In the genomic region with DNA sequence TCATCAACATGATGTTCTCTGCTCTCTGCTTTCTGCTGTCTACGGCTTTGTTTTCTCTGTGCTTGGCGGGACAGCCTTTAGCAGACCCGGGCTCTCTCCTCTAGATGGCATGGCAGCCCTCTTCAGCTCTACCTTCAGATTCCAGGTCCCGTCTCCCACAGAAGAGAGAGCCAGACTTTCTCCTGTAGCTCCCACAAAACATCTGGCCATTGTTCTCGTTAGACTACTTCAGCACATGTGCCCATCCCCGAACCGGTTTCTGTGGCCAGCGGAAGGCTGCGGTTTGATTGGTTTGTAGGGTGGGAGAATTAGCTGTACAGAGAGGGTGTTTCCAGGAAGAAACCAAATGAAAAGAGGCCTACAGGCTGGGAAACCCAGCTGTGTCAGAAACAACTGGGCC, we compare ENCODE assay signal across 10 mouse cellular contexts. TPM values are rescaled to one million over a fixed set of nuclear protein-coding genes. Genes with fewer than 3 reads are reported as not detected.
DNase-seq lines count a peak whose midpoint lies in the region; ATAC-seq and TF ChIP-seq lines count a peak whose summit lies in the region.
"Had no signal": no experiment of that assay in that cellular context is flagged by ENCODE, and none has a peak within 500 bp of the region (broad histone marks: within the 10 kb centered on the region; RNA-seq: fewer than 3 reads in every experiment).

No protein-coding gene starts in this region.

- H3K27ac ChIP-seq in heart, embryonic 10.5 days, result 0 out of 2 replicates have a peak overlapping the region, but pooled peaks have one; percentile 19
- no peak overlapping the region for H3K27ac ChIP-seq in cortical plate, adult 2 months (ENCODE audit: insufficient read depth, low read length)
- H3K27ac ChIP-seq in limb, embryonic 15.5 days, result peak overlapping the region; percentile 71
- H3K27ac ChIP-seq: neural tube, embryonic 13.5 days had no signal

- ATAC-seq in CD4-positive, CD25-positive, alpha-beta regulatory T cell, adult 4 months, result peak; percentile 50
- peak; percentile 16; the same call in 1 of the 2 replicates for ATAC-seq in limb, embryonic 15.5 days (ENCODE audit: insufficient number of reproducible peaks, low FRiP score, low TSS enrichment, low read depth)
- ATAC-seq in erythroblast, adult 5-6 weeks (replicated peaks; ENCODE audit: low FRiP score, poor library complexity, severe bottlenecking), result no peak

- H3K4me1 ChIP-seq in heart, embryonic 10.5 days, result peaks cover 3% of the 10 kb centered on the region; the same call in 1 of the 2 replicates
- peaks cover 3% of the 10 kb centered on the region; the same call in 1 of the 2 replicates for H3K4me1 ChIP-seq in cortical plate, adult 2 months (ENCODE audit: control insufficient read depth, insufficient read depth, low read length)
- H3K4me1 ChIP-seq in limb, embryonic 15.5 days, result peaks cover 21% of the 10 kb centered on the region
- H3K4me1 ChIP-seq in lung, adult 2 months (ENCODE audit: control insufficient read depth, insufficient read depth, low read length), result no peaks in the 10 kb centered on the region

- peaks cover 66% of the 10 kb centered on the region for H3K36me3 ChIP-seq in heart, embryonic 10.5 days
- no peaks in the 10 kb centered on the region for H3K36me3 ChIP-seq in limb, embryonic 15.5 days
- H3K36me3 ChIP-seq: neural tube, embryonic 13.5 days had no signal

- H3K4me3 ChIP-seq in heart, embryonic 10.5 days, result no peak overlapping the region
- no peak overlapping the region for H3K4me3 ChIP-seq in cortical plate, adult 2 months (ENCODE audit: insufficient read depth, low read length)
- no peak overlapping the region for H3K4me3 ChIP-seq in limb, embryonic 15.5 days
- no peak overlapping the region for H3K4me3 ChIP-seq in lung, adult 2 months (replicated peaks; ENCODE audit: extremely low read depth, low read depth, low read length)
- H3K4me3 ChIP-seq: neural tube, embryonic 13.5 days had no signal

- DNase-seq in heart, embryonic 10.5 days (ENCODE audit: low spot score), result no peak
- DNase-seq in heart, postnatal 4 days, result no peak
- DNase-seq in lung, adult 2 months, result no peak
- no peak for DNase-seq in ovary, adult 18-20 months (ENCODE audit: low spot score)
- DNase-seq: lung, postnatal 10 days had no signal

- no peaks in the 10 kb centered on the region for H3K27me3 ChIP-seq in heart, embryonic 10.5 days (ENCODE audit: insufficient read depth, poor library complexity, severe bottlenecking)
- no peaks in the 10 kb centered on the region for H3K27me3 ChIP-seq in limb, embryonic 15.5 days
- H3K27me3 ChIP-seq: neural tube, embryonic 13.5 days had no signal

- H3K9ac ChIP-seq in limb, embryonic 15.5 days, result no peak overlapping the region
- H3K9ac ChIP-seq: neural tube, embryonic 13.5 days had no signal

- WGBS in heart, embryonic 10.5 days, result 72% methylated on average over 9 of the region's 9 CpGs
- 33% methylated on average over 9 of the region's 9 CpGs for WGBS in limb, embryonic 15.5 days
- 46% methylated on average over 9 of the region's 9 CpGs for WGBS in lung, adult 2 months

- no peaks in the 10 kb centered on the region for H3K9me3 ChIP-seq in heart, embryonic 10.5 days
- H3K9me3 ChIP-seq in limb, embryonic 15.5 days, result no peaks in the 10 kb centered on the region
- H3K9me3 ChIP-seq: neural tube, embryonic 13.5 days had no signal

- H3K4me2 ChIP-seq in limb, embryonic 15.5 days, result no peak overlapping the region
- H3K4me2 ChIP-seq: neural tube, embryonic 13.5 days had no signal

- TF ChIP-seq CTCF in cortical plate, adult 2 months (IDR thresholded peaks at IDR 0.05; ENCODE audit: extremely low read depth, insufficient read depth, low read length), result 0 out of 2 replicates have a peak, but pooled peaks have one; percentile 11
- TF ChIP-seq CTCF in lung, adult 2 months (IDR thresholded peaks at IDR 0.05; ENCODE audit: insufficient read depth, low read length), result no peak

- no peak for TF ChIP-seq POLR2A in cortical plate, adult 2 months (IDR thresholded peaks at IDR 0.05; ENCODE audit: extremely low read depth, insufficient read depth, low read length)
- TF ChIP-seq POLR2A in lung, adult 2 months (IDR thresholded peaks at IDR 0.05; ENCODE audit: borderline replicate concordance, extremely low read depth, low read depth, low read length), result no peak

RNA-seq across cellular contexts. Expression of a gene that starts 53.2 kb away (rescaled TPM):
- 31.4 and 35.0 TPM in 2 replicates for polyA plus RNA-seq in heart, embryonic 10.5 days (2016; fragmentation: Nextera tagmentation; extraction: Ambion mirVana)
- 10 to 100 TPM; 19.9 to 22.3 TPM for total RNA-seq in heart, postnatal 4 days (2021)
- 100 to 1,000 TPM; 447 to 643 TPM for polyA plus RNA-seq in CD4-positive, CD25-positive, alpha-beta regulatory T cell, adult 4 months (2017; shearing (Covaris generic))
- 54.9 and 61.1 TPM in 2 replicates for polyA plus RNA-seq in cortical plate, adult 2 months (2012; rRNA removed)
- 98.4 and 108 TPM in 2 replicates for polyA plus RNA-seq in limb, embryonic 15.5 days (2015; fragmentation: Nextera tagmentation; extraction: Ambion mirVana)
- 46.9 and 57.7 TPM in 2 replicates for total RNA-seq in erythroblast, adult 5-6 weeks (2015; ENCODE audit: low replicate concordance)
- 66.9 and 99.0 TPM in 2 replicates for total RNA-seq in erythroblast, adult 5-6 weeks (2017; ENCODE audit: low replicate concordance)
- polyA plus RNA-seq in lung, adult 2 months (2012; rRNA removed), result 4.1 and 8.0 TPM in 2 replicates
